Mouse (Mus musculus) lung, embryonic 15.5 days (tissue): ENCODE data around the gene Rbm5. TPM values are rescaled to one million over a fixed set of nuclear protein-coding genes. Genes with fewer than 3 reads are reported as not detected.

ENCODE experiments used
- ATAC-seq: fragments of 200-750 bp; cut with Nextera tagmentation; 2 replicates; pipeline ENCODE4 v1.8.0; 2017; ENCODE audit warnings: moderate number of reproducible peaks, borderline replicate concordance; ENCODE audit not compliant: low FRiP score, low TSS enrichment; ENCODE audit errors: extremely low read depth
- H3K27ac ChIP-seq: fragments of 300-500 bp; sonication (generic); 2 replicates; pipeline ENCODE4 v1.5.1; 2015; ENCODE audit warnings: moderate library complexity, mild to moderate bottlenecking, inconsistent platforms
- H3K27me3 ChIP-seq: fragments of 300-500 bp; sonication (generic); 2 replicates; pipeline ENCODE4 v1.6.1; 2015; ENCODE audit warnings: inconsistent platforms
- H3K36me3 ChIP-seq: fragments of 300-500 bp; sonication (generic); 2 replicates; pipeline ENCODE4 v1.6.1; 2015; ENCODE audit warnings: inconsistent platforms
- H3K4me1 ChIP-seq: fragments of 300-500 bp; sonication (generic); 2 replicates; pipeline ENCODE4 v1.6.1; 2015; ENCODE audit warnings: inconsistent platforms
- H3K4me2 ChIP-seq: fragments of 300-500 bp; sonication (generic); 2 replicates; pipeline ENCODE4 v1.6.1; 2015; ENCODE audit warnings: inconsistent platforms, mild to moderate bottlenecking, moderate library complexity
- H3K4me3 ChIP-seq: fragments of 300-500 bp; sonication (generic); 2 replicates; pipeline ENCODE4 v1.5.1; 2015; ENCODE audit warnings: mild to moderate bottlenecking, inconsistent platforms
- H3K9ac ChIP-seq: fragments of 300-500 bp; sonication (generic); 2 replicates; pipeline ENCODE4 v1.6.1; 2015; ENCODE audit warnings: inconsistent platforms
- H3K9me3 ChIP-seq: fragments of 300-500 bp; sonication (generic); 2 replicates; pipeline ENCODE4 v1.6.1; 2016; ENCODE audit warnings: inconsistent platforms
- WGBS: fragments of 180-500 bp; shearing (Covaris S2); methylation state at CpG from one replicate; pipeline ENCODE4 v1.1.7; 2015; 5-methylcytosine and 5-hydroxymethylcytosine counted together
- polyA plus RNA-seq: library from polyadenylated mRNA; unstranded; fragments of >200 nt; fragmentation: Nextera tagmentation; extraction: Ambion mirVana; gene quantifications from 2 replicates; pipeline ENCODE4 v1.2.1, GENCODE M21; 2015

Gene Rbm5
- polyA plus RNA-seq, 1 experiment from 2014 or later: 202 TPM

GRCm38 (mm10) chr9:107697811-107698521 is 72.8 kb downstream of the Rbm5 start:
- H3K4me1 ChIP-seq: peaks cover 92% of the 10 kb centered on the region
- H3K27me3 ChIP-seq: no peaks in the 10 kb centered on the region
- no peaks in the 10 kb centered on the region; the same call in 1 of the 2 replicates for H3K36me3 ChIP-seq
- 21% methylated on average over 14 of the region's 14 CpGs for WGBS
- H3K9me3 ChIP-seq: no peaks in the 10 kb centered on the region
- no peak overlapping the region for H3K9ac ChIP-seq
- H3K4me3 ChIP-seq: no peak overlapping the region
- peak overlapping the region; percentile 31; the same call in 1 of the 2 replicates for H3K4me2 ChIP-seq
- peak; percentile 33 for ATAC-seq
- peak overlapping the region; percentile 70 for H3K27ac ChIP-seq

DNA sequence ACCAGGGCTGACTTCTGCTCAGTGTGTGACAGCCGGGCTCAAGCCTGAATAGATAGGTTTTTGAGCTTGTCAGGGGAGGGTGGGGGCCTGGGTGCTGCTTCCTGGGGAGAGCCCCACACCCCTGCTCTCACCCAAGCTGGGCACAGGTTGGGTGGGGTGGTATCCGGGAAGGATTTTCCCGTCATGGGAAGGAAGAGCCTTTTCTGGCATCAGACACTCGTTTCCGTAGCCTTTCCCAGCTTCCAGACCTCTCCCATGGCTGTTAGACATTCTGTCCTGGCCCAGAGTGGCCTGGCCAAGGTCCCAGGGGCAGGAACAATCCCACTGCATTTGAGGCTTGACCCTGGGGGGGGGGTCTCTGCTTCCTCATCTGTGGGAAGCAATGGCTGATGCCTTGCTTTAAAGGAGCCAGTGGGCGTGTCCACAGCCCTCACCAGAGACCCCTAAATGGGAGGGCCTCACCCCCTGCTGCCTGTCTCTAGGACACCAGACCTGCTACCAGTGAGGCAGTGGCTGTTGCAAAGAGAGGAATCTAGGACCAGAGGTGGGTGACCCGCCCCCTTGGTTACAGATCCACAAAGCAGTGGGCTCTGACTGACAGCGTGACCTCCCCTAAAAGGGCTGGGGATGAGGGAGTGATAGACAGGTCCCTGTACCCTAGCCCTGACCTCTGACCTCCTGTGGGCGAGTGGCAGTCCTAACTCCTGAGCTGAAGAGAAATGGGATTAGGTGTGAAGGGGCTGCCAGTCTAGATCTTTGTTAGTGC is 73.8 kb downstream of the Rbm5 start:
- Histone ChIP-seq H3K4me1 (peaks cover 83% of the 10 kb centered on the region), H3K9me3 (no peaks in the 10 kb centered on the region), H3K4me2 (peak overlapping the region; percentile 16), H3K27ac (peak overlapping the region; percentile 70), H3K27me3 (no peaks in the 10 kb centered on the region), H3K36me3 (peaks cover 4% of the 10 kb centered on the region), H3K4me3 (no peak overlapping the region), H3K9ac (no peak overlapping the region)
- 51% methylated on average over 9 of the region's 9 CpGs for WGBS
- no peak for ATAC-seq

- Histone ChIP-seq H3K9ac (no peak overlapping the region), H3K4me3 (no peak overlapping the region), H3K27me3 (no peaks in the 10 kb centered on the region), H3K4me2 (no peak overlapping the region), H3K27ac (peak overlapping the region; percentile 70), H3K36me3 (peaks cover 14% of the 10 kb centered on the region), H3K4me1 (peaks cover 75% of the 10 kb centered on the region), H3K9me3 (no peaks in the 10 kb centered on the region)
- WGBS: 43% methylated on average over 6 of the region's 6 CpGs
- no peak for ATAC-seq
Measured at GRCm38 (mm10) chr9:107696106-107696479, 74.7 kb downstream of the Rbm5 start.

- no peaks in the 10 kb centered on the region for H3K27me3 ChIP-seq
- peak overlapping the region; percentile 70; the same call in 1 of the 2 replicates for H3K27ac ChIP-seq
- ATAC-seq: no peak
- peaks cover 69% of the 10 kb centered on the region for H3K4me1 ChIP-seq
- no peak overlapping the region for H3K9ac ChIP-seq
- H3K4me3 ChIP-seq: no peak overlapping the region
- WGBS: 75% methylated on average over 12 of the region's 12 CpGs
- no peak overlapping the region for H3K4me2 ChIP-seq
- H3K9me3 ChIP-seq: no peaks in the 10 kb centered on the region
- peaks cover 19% of the 10 kb centered on the region for H3K36me3 ChIP-seq
Measured at GRCm38 (mm10) chr9:107695441-107696105, 75.2 kb downstream of the Rbm5 start.

DNA sequence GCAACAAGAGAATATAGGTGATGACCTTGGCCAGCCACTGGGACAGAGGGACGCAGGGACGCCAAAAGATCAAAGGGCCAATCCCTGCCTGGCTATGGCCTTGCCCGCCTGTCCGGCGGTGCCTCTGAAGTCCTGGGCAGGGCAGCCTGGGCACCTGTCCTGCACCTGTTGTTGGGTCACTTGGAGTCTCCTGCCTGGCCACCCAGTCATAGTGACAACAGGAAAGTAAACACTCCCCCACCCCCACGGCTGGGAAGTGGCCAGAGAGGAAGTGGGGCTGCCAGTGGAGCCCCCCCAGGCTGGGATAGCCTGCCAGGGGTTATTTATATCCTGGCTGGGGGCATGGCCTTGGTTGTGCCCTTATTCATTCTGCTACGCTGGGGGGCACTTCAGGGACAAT is 76.2 kb downstream of the Rbm5 start:
- no peaks in the 10 kb centered on the region for H3K9me3 ChIP-seq
- no peak for ATAC-seq
- peaks cover 60% of the 10 kb centered on the region for H3K4me1 ChIP-seq
- H3K27me3 ChIP-seq: no peaks in the 10 kb centered on the region
- no peak overlapping the region for H3K9ac ChIP-seq
- no peak overlapping the region for H3K27ac ChIP-seq
- no peak overlapping the region for H3K4me3 ChIP-seq
- peaks cover 22% of the 10 kb centered on the region for H3K36me3 ChIP-seq
- WGBS: 69% methylated on average over 7 of the region's 7 CpGs
- no peak overlapping the region for H3K4me2 ChIP-seq

DNA sequence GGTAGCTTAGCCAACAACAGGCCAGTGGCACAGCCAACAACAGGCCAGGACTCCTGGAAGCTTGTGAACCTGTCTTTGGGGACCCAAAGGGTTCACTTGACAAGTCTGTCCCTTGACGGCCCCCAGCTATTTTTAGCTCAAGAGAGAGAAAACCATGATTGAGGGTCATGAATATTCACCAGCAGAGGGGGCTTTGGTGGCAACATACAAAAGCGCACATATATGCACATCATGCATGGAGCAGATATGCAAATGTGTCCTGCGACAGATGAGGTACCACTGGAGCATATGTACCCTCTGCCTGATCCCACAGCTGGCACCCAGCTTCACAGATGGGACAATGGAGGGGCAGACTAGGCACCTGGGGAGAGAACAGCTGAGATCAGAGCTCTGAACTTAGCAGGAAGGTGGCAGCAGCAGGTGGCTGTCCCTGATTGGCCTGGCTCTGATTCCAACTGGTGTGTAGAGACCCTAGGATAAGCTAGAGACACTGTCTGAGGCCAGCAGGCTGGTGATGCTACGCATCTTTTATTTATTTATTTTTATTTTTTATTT is 77.3 kb downstream of the Rbm5 start:
- Histone ChIP-seq H3K27ac (no peak overlapping the region), H3K9me3 (no peaks in the 10 kb centered on the region), H3K27me3 (no peaks in the 10 kb centered on the region), H3K9ac (no peak overlapping the region), H3K4me3 (no peak overlapping the region), H3K4me2 (no peak overlapping the region), H3K4me1 (peaks cover 49% of the 10 kb centered on the region), H3K36me3 (peaks cover 32% of the 10 kb centered on the region)
- 61% methylated on average over 4 of the region's 4 CpGs for WGBS
- ATAC-seq: no peak

GRCm38 (mm10) chr9:107692785-107693184 is 78.0 kb downstream of the Rbm5 start:
- H3K4me1 ChIP-seq: peaks cover 41% of the 10 kb centered on the region
- no peak overlapping the region for H3K4me2 ChIP-seq
- no peak for ATAC-seq
- no peaks in the 10 kb centered on the region for H3K27me3 ChIP-seq
- H3K9ac ChIP-seq: no peak overlapping the region
- peaks cover 32% of the 10 kb centered on the region for H3K36me3 ChIP-seq
- H3K4me3 ChIP-seq: no peak overlapping the region
- no peaks in the 10 kb centered on the region for H3K9me3 ChIP-seq
- WGBS: 69% methylated on average over 5 of the region's 5 CpGs
- no peak overlapping the region for H3K27ac ChIP-seq

DNA sequence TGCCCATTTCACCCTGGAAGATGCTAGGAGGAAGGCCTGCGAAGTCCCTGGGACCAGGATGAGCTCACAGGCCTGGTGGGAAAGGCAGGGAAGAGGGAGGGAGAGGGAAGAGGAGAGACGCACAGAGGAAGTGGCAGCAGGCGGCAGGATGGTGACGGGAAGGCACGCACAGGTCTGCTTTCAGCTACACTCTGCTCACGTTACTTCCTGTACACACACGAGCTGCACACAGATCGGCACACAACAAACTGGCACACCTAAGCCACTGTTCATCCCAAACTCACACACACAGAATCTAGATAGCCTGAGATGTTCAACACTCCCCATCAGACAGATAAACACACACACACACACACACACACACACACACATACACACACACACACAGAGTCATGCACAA is 80.4 kb downstream of the Rbm5 start:
- ATAC-seq: no peak
- Histone ChIP-seq H3K9me3 (no peaks in the 10 kb centered on the region), H3K27ac (no peak overlapping the region), H3K9ac (no peak overlapping the region), H3K4me3 (no peak overlapping the region), H3K27me3 (no peaks in the 10 kb centered on the region), H3K4me2 (no peak overlapping the region), H3K4me1 (peaks cover 25% of the 10 kb centered on the region), H3K36me3 (peaks cover 32% of the 10 kb centered on the region)
- 61% methylated on average over 8 of the region's 8 CpGs for WGBS

Other genes with a start within 250 kb of the Rbm5 start
- gene Tmem115, start 237.1 kb downstream of the Rbm5 start, polyA plus RNA-seq: 39.7 and 42.7 TPM in 2 replicates
- 26.0 and 28.4 TPM in 2 replicates for gene Cyb561d2, start 228.8 kb downstream of the Rbm5 start, polyA plus RNA-seq
- 39.2 and 42.2 TPM in 2 replicates for gene Nprl2, start 228.8 kb downstream of the Rbm5 start, polyA plus RNA-seq
- gene Zmynd10, start 223.7 kb downstream of the Rbm5 start, polyA plus RNA-seq: 6.8 TPM in 2 replicates
- 57.7 and 64.1 TPM in 2 replicates for gene Rassf1, start 219.4 kb downstream of the Rbm5 start, polyA plus RNA-seq
- gene Tusc2, start 207.7 kb downstream of the Rbm5 start, polyA plus RNA-seq: 37.7 and 39.7 TPM in 2 replicates
- gene Hyal2, start 203.1 kb downstream of the Rbm5 start, polyA plus RNA-seq: 105 and 109 TPM in 2 replicates
- gene Hyal1, start 194.1 kb downstream of the Rbm5 start, polyA plus RNA-seq: 8.4 and 9.6 TPM in 2 replicates
- 18.2 and 18.6 TPM in 2 replicates for gene Naa80, start 192.1 kb downstream of the Rbm5 start, polyA plus RNA-seq
- 0.99 and 1.4 TPM in 2 replicates for gene Hyal3, start 190.2 kb downstream of the Rbm5 start, polyA plus RNA-seq
- gene Ifrd2, start 183.4 kb downstream of the Rbm5 start, polyA plus RNA-seq: 40.0 and 44.2 TPM in 2 replicates
- gene Sema3b, start 161.8 kb downstream of the Rbm5 start, polyA plus RNA-seq: 8.2 and 9.1 TPM in 2 replicates
- 469 and 478 TPM in 2 replicates for gene Gnai2, start 135.6 kb downstream of the Rbm5 start, polyA plus RNA-seq
- gene Slc38a3, start 101.5 kb downstream of the Rbm5 start, polyA plus RNA-seq: 3.9 and 4.1 TPM in 2 replicates
- gene Gnat1, start 91.3 kb downstream of the Rbm5 start, polyA plus RNA-seq: 0.54 and 0.93 TPM in 2 replicates
- gene Sema3f, start 60.5 kb downstream of the Rbm5 start, polyA plus RNA-seq: 12.3 and 13.7 TPM in 2 replicates
- 68.7 and 74.0 TPM in 2 replicates for gene Rbm6, start 102.2 kb upstream of the Rbm5 start, polyA plus RNA-seq
- 11.0 and 12.6 TPM in 2 replicates for gene Mon1a, start 117.2 kb upstream of the Rbm5 start, polyA plus RNA-seq
- gene Mst1r, start 135.9 kb upstream of the Rbm5 start, polyA plus RNA-seq: 4.4 TPM in 2 replicates
- gene Actl11, start 157.5 kb upstream of the Rbm5 start, polyA plus RNA-seq: not detected in 2 replicates
- gene Camkv, start 164.7 kb upstream of the Rbm5 start, polyA plus RNA-seq: 2.8 and 3.1 TPM in 2 replicates
- 26.8 and 31.5 TPM in 2 replicates for gene Traip, start 179.1 kb upstream of the Rbm5 start, polyA plus RNA-seq
- 22.3 and 22.8 TPM in 2 replicates for gene Uba7, start 204.5 kb upstream of the Rbm5 start, polyA plus RNA-seq
- 3.5 and 3.6 TPM in 2 replicates for gene Gm20661, start 212.1 kb upstream of the Rbm5 start, polyA plus RNA-seq
- 68.7 and 76.6 TPM in 2 replicates for gene Inka1, start 214.9 kb upstream of the Rbm5 start, polyA plus RNA-seq
- 5.2 and 6.1 TPM in 2 replicates for gene Cdhr4, start 221.5 kb upstream of the Rbm5 start, polyA plus RNA-seq
- 0.44 and 0.72 TPM in 2 replicates for gene Gm20662, start 225.4 kb upstream of the Rbm5 start, polyA plus RNA-seq
- 49.4 and 53.7 TPM in 2 replicates for gene Ip6k1, start 231.5 kb upstream of the Rbm5 start, polyA plus RNA-seq